24 mouse cellular contexts compared by ENCODE assay signal in genomic region chr6:119434394-119434793, GRCm38 (mm10). TPM values are rescaled to one million over a fixed set of nuclear protein-coding genes. Genes with fewer than 3 reads are reported as not detected.
DNase-seq lines count a peak whose midpoint lies in the region; ATAC-seq and TF ChIP-seq lines count a peak whose summit lies in the region.
"Had no signal": no experiment of that assay in that cellular context is flagged by ENCODE, and none has a peak within 500 bp of the region (broad histone marks: within the 10 kb centered on the region; RNA-seq: fewer than 3 reads in every experiment).

No protein-coding gene starts in this region.

- H3K36me3 ChIP-seq in intestine, embryonic 16.5 days (ENCODE audit: control insufficient read depth, insufficient read depth, low read length) = no peaks in the 10 kb centered on the region; the same call in 1 of the 2 replicates
- H3K36me3 ChIP-seq in intestine, embryonic 15.5 days = no peaks in the 10 kb centered on the region
- H3K36me3 ChIP-seq in liver, embryonic 13.5 days = no peaks in the 10 kb centered on the region
- H3K36me3 ChIP-seq in liver, embryonic 11.5 days (ENCODE audit: control insufficient read depth, insufficient read depth, low read length) = no peaks in the 10 kb centered on the region
- no peaks in the 10 kb centered on the region for H3K36me3 ChIP-seq in liver, embryonic 16.5 days (ENCODE audit: control insufficient read depth, insufficient read depth)
- H3K36me3 ChIP-seq in forebrain, postnatal 0 days (ENCODE audit: insufficient read depth) = no peaks in the 10 kb centered on the region
- H3K36me3 ChIP-seq: G1E had no signal

- peaks cover 3% of the 10 kb centered on the region; the same call in 1 of the 2 replicates for H3K4me1 ChIP-seq in intestine, embryonic 16.5 days (ENCODE audit: control insufficient read depth, insufficient read depth, low read length)
- H3K4me1 ChIP-seq in intestine, embryonic 15.5 days (replicated peaks) = no peaks in the 10 kb centered on the region
- peaks cover 6% of the 10 kb centered on the region for H3K4me1 ChIP-seq in liver, embryonic 13.5 days (replicated peaks)
- peaks cover 7% of the 10 kb centered on the region for H3K4me1 ChIP-seq in liver, embryonic 11.5 days (replicated peaks; ENCODE audit: control insufficient read depth, insufficient read depth, low read length)
- H3K4me1 ChIP-seq in liver, embryonic 16.5 days (ENCODE audit: control insufficient read depth, low read depth, low read length) = no peaks in the 10 kb centered on the region
- no peaks in the 10 kb centered on the region for H3K4me1 ChIP-seq in forebrain, postnatal 0 days (ENCODE audit: insufficient read depth)
- H3K4me1 ChIP-seq: embryonic facial prominence, embryonic 12.5 days; forebrain, embryonic 13.5 days had no signal

- no peak overlapping the region for H3K27ac ChIP-seq in intestine, embryonic 16.5 days (ENCODE audit: low read length)
- H3K27ac ChIP-seq in intestine, embryonic 15.5 days = no peak overlapping the region
- no peak overlapping the region for H3K27ac ChIP-seq in liver, embryonic 13.5 days
- H3K27ac ChIP-seq in liver, embryonic 11.5 days (ENCODE audit: low read depth, low read length) = no peak overlapping the region
- no peak overlapping the region for H3K27ac ChIP-seq in liver, embryonic 16.5 days (ENCODE audit: low read length)
- no peak overlapping the region for H3K27ac ChIP-seq in forebrain, postnatal 0 days (ENCODE audit: low read depth, low read length)
- H3K27ac ChIP-seq: embryonic facial prominence, embryonic 10.5 days; embryonic facial prominence, embryonic 12.5 days; forebrain, embryonic 13.5 days had no signal

- no peak overlapping the region for H3K4me3 ChIP-seq in intestine, embryonic 16.5 days (ENCODE audit: low read length)
- H3K4me3 ChIP-seq in intestine, embryonic 15.5 days (replicated peaks) = no peak overlapping the region
- no peak overlapping the region for H3K4me3 ChIP-seq in liver, embryonic 13.5 days (replicated peaks)
- no peak overlapping the region for H3K4me3 ChIP-seq in liver, embryonic 11.5 days (ENCODE audit: low read depth, low read length)
- H3K4me3 ChIP-seq in liver, embryonic 16.5 days (ENCODE audit: low read depth, low read length) = no peak overlapping the region
- no peak overlapping the region for H3K4me3 ChIP-seq in forebrain, postnatal 0 days (ENCODE audit: low read depth, low read length)
- H3K4me3 ChIP-seq: embryonic facial prominence, embryonic 10.5 days; embryonic facial prominence, embryonic 12.5 days; forebrain, embryonic 13.5 days had no signal

- H3K9me3 ChIP-seq in intestine, embryonic 16.5 days (ENCODE audit: control insufficient read depth, low read length) = no peaks in the 10 kb centered on the region
- H3K9me3 ChIP-seq in intestine, embryonic 15.5 days = no peaks in the 10 kb centered on the region
- H3K9me3 ChIP-seq in liver, embryonic 13.5 days (replicated peaks) = no peaks in the 10 kb centered on the region
- no peaks in the 10 kb centered on the region for H3K9me3 ChIP-seq in liver, embryonic 11.5 days (ENCODE audit: control insufficient read depth, low read length)
- H3K9me3 ChIP-seq in liver, embryonic 16.5 days (replicated peaks; ENCODE audit: control insufficient read depth, low read length) = no peaks in the 10 kb centered on the region
- no peaks in the 10 kb centered on the region for H3K9me3 ChIP-seq in forebrain, postnatal 0 days (ENCODE audit: low read length)
- H3K9me3 ChIP-seq: embryonic facial prominence, embryonic 10.5 days; embryonic facial prominence, embryonic 12.5 days; forebrain, embryonic 13.5 days; G1E had no signal

- no peaks in the 10 kb centered on the region for H3K27me3 ChIP-seq in intestine, embryonic 16.5 days (replicated peaks; ENCODE audit: control insufficient read depth, insufficient read depth, low read length)
- H3K27me3 ChIP-seq in intestine, embryonic 15.5 days (replicated peaks) = no peaks in the 10 kb centered on the region
- H3K27me3 ChIP-seq in liver, embryonic 13.5 days = no peaks in the 10 kb centered on the region
- H3K27me3 ChIP-seq in liver, embryonic 11.5 days (replicated peaks; ENCODE audit: control insufficient read depth, insufficient read depth, low read length) = no peaks in the 10 kb centered on the region
- no peaks in the 10 kb centered on the region for H3K27me3 ChIP-seq in liver, embryonic 16.5 days (ENCODE audit: control insufficient read depth, insufficient read depth, low read depth, low read length)
- H3K27me3 ChIP-seq in forebrain, postnatal 0 days (ENCODE audit: insufficient read depth, low read length) = no peaks in the 10 kb centered on the region
- H3K27me3 ChIP-seq: CH12.LX; embryonic facial prominence, embryonic 12.5 days; forebrain, embryonic 13.5 days; Patski had no signal

- H3K4me2 ChIP-seq in intestine, embryonic 16.5 days (ENCODE audit: low read depth, low read length) = no peak overlapping the region
- no peak overlapping the region for H3K4me2 ChIP-seq in intestine, embryonic 15.5 days (replicated peaks)
- H3K4me2 ChIP-seq in liver, embryonic 13.5 days = no peak overlapping the region
- no peak overlapping the region; the same call in 1 of the 2 replicates for H3K4me2 ChIP-seq in liver, embryonic 11.5 days
- H3K4me2 ChIP-seq in liver, embryonic 16.5 days (ENCODE audit: low read depth, low read length) = no peak overlapping the region
- H3K4me2 ChIP-seq in forebrain, postnatal 0 days (ENCODE audit: low read depth) = no peak overlapping the region
- H3K4me2 ChIP-seq: embryonic facial prominence, embryonic 12.5 days; forebrain, embryonic 13.5 days had no signal

- no peak for DNase-seq in liver, embryonic 13.5 days
- DNase-seq in liver, embryonic 11.5 days (ENCODE audit: low spot score) = no peak
- no peak for DNase-seq in forebrain, postnatal 0 days
- DNase-seq: adrenal gland, adult 8-10 months; adrenal gland, postnatal 14 days; adrenal gland, postnatal 36 days; B cell, adult 2 months; cerebellum, adult 11-12 months; cerebellum, adult 2 months; cerebellum, adult 9-10 months; cerebellum, postnatal 10 days; cerebellum, postnatal 25 days had no signal

- H3K9ac ChIP-seq in intestine, embryonic 16.5 days (ENCODE audit: low read depth, low read length) = no peak overlapping the region
- no peak overlapping the region for H3K9ac ChIP-seq in intestine, embryonic 15.5 days
- no peak overlapping the region for H3K9ac ChIP-seq in liver, embryonic 13.5 days
- H3K9ac ChIP-seq in liver, embryonic 11.5 days (ENCODE audit: low read depth, low read length) = no peak overlapping the region
- no peak overlapping the region for H3K9ac ChIP-seq in liver, embryonic 16.5 days (ENCODE audit: low read depth, low read length)
- no peak overlapping the region for H3K9ac ChIP-seq in forebrain, postnatal 0 days
- H3K9ac ChIP-seq: embryonic facial prominence, embryonic 12.5 days; forebrain, embryonic 13.5 days had no signal

- 0 out of 2 replicates have a peak, but pooled peaks have one; percentile 24 for ATAC-seq in intestine, embryonic 16.5 days
- ATAC-seq in intestine, embryonic 15.5 days = no peak
- peak; percentile 63; the same call in 1 of the 2 replicates for ATAC-seq in liver, embryonic 13.5 days (ENCODE audit: low read depth)
- no peak for ATAC-seq in liver, embryonic 11.5 days (replicated peaks; ENCODE audit: low FRiP score)
- peak; percentile 55; the same call in 1 of the 2 replicates for ATAC-seq in liver, embryonic 16.5 days (ENCODE audit: low read depth)
- ATAC-seq in forebrain, postnatal 0 days = no peak
- no peak for ATAC-seq in megakaryocyte progenitor cell, adult 5-6 weeks (replicated peaks; ENCODE audit: poor library complexity)
- ATAC-seq: activated CD4-positive, CD25-positive, alpha-beta regulatory T cell, adult 4 months; CD4-positive, CD25-positive, alpha-beta regulatory T cell, adult 4 months; forebrain, embryonic 13.5 days; Patski had no signal

- no peak for TF ChIP-seq CTCF in forebrain, postnatal 0 days (IDR thresholded peaks at IDR 0.05; ENCODE audit: low read depth)

- 67% methylated on average over 4 of the region's 4 CpGs for WGBS in intestine, embryonic 16.5 days
- WGBS in intestine, embryonic 15.5 days = 65% methylated on average over 4 of the region's 4 CpGs
- 55% methylated on average over 4 of the region's 4 CpGs for WGBS in liver, embryonic 13.5 days (ENCODE audit: insufficient replicate concordance)
- 69% methylated on average over 4 of the region's 4 CpGs for WGBS in liver, embryonic 11.5 days
- WGBS in liver, embryonic 16.5 days (ENCODE audit: insufficient replicate concordance) = 67% methylated on average over 4 of the region's 4 CpGs
- 87% methylated on average over 4 of the region's 4 CpGs for WGBS in forebrain, postnatal 0 days

RNA-seq across cellular contexts. Expression of gene Adipor2, which starts 16.9 kb away (rescaled TPM):
- 127 and 148 TPM in 2 replicates for polyA plus RNA-seq in intestine, embryonic 16.5 days (2015; fragmentation: Nextera tagmentation; extraction: Ambion mirVana)
- polyA plus RNA-seq in intestine, embryonic 15.5 days (2015; fragmentation: Nextera tagmentation; extraction: Ambion mirVana) = 101 and 111 TPM in 2 replicates
- 33.3 and 38.6 TPM in 2 replicates for polyA plus RNA-seq in liver, embryonic 13.5 days (2015; fragmentation: Nextera tagmentation; extraction: Ambion mirVana)
- polyA plus RNA-seq in liver, embryonic 11.5 days (2014; fragmentation: Nextera tagmentation; extraction: Ambion mirVana) = 15.8 and 16.5 TPM in 2 replicates
- 29.4 and 35.2 TPM in 2 replicates for polyA plus RNA-seq in liver, embryonic 16.5 days (2015; fragmentation: Nextera tagmentation; extraction: Ambion mirVana)
- total RNA-seq in forebrain, postnatal 0 days (2014; rRNA removed) = 42.9 and 46.9 TPM in 2 replicates
- 24.6 and 34.0 TPM in 2 replicates for polyA plus RNA-seq in forebrain, postnatal 0 days (2015; fragmentation: Nextera tagmentation; extraction: Ambion mirVana)
- total RNA-seq in megakaryocyte progenitor cell, adult 5-6 weeks (2015) = 57.1 and 64.4 TPM in 2 replicates
- total RNA-seq in megakaryocyte progenitor cell, adult 5-6 weeks (2017) = 71.4 and 85.8 TPM in 2 replicates

RNA-seq across cellular contexts. Expression of gene Fbxl14, which starts 45.1 kb away (rescaled TPM):
- 3.7 and 4.1 TPM in 2 replicates for polyA plus RNA-seq in intestine, embryonic 16.5 days (2015; fragmentation: Nextera tagmentation; extraction: Ambion mirVana)
- polyA plus RNA-seq in intestine, embryonic 15.5 days (2015; fragmentation: Nextera tagmentation; extraction: Ambion mirVana) = 4.6 and 4.7 TPM in 2 replicates
- polyA plus RNA-seq in liver, embryonic 13.5 days (2015; fragmentation: Nextera tagmentation; extraction: Ambion mirVana) = 2.8 and 3.1 TPM in 2 replicates
- polyA plus RNA-seq in liver, embryonic 11.5 days (2014; fragmentation: Nextera tagmentation; extraction: Ambion mirVana) = 6.7 and 6.9 TPM in 2 replicates
- polyA plus RNA-seq in liver, embryonic 16.5 days (2015; fragmentation: Nextera tagmentation; extraction: Ambion mirVana) = 2.1 TPM in 2 replicates
- 40.3 and 54.5 TPM in 2 replicates for total RNA-seq in forebrain, postnatal 0 days (2014; rRNA removed)
- 1.9 and 2.2 TPM in 2 replicates for polyA plus RNA-seq in forebrain, postnatal 0 days (2015; fragmentation: Nextera tagmentation; extraction: Ambion mirVana)
- total RNA-seq in megakaryocyte progenitor cell, adult 5-6 weeks (2015) = 45.5 and 47.0 TPM in 2 replicates
- 43.8 and 47.6 TPM in 2 replicates for total RNA-seq in megakaryocyte progenitor cell, adult 5-6 weeks (2017)

Comparison
In these comparisons a context has a peak if more than half of its experiments do, and no peak if none do; other contexts are left out.
1. ATAC-seq: peak in intestine, embryonic 16.5 days (single experiment), liver, embryonic 13.5 days (single experiment) and liver, embryonic 16.5 days (single experiment); none in intestine, embryonic 15.5 days (single experiment), liver, embryonic 11.5 days (single experiment), forebrain, postnatal 0 days (single experiment) and megakaryocyte progenitor cell, adult 5-6 weeks (single experiment).